Mouse (Mus musculus): ENCODE results near the gene Fam229b. TPM values are rescaled to one million over a fixed set of nuclear protein-coding genes. Genes with fewer than 3 reads are reported as not detected.

Gene Fam229b
- polyA plus RNA-seq, 1 experiment from 2014 or later: 9.9 TPM

- no peak for ATAC-seq (ENCODE audit: insufficient number of reproducible peaks, low FRiP score, low TSS enrichment, low read depth)
- Histone ChIP-seq H3K27ac (no peak within 1 kb of the TSS), H3K4me2 (peak within 1 kb of the TSS; percentile 27; the same call in 1 of the 2 replicates), H3K27me3 (no peaks in the 10 kb centered on the region), H3K4me1 (peaks cover 19% of the 10 kb centered on the region), H3K9me3 (no peaks in the 10 kb centered on the region), H3K4me3 (peak within 1 kb of the TSS; percentile 10; the same call in 1 of the 2 replicates), H3K9ac (no peak within 1 kb of the TSS), H3K36me3 (no peaks in the 10 kb centered on the region)
- WGBS: 80% methylated on average over 10 of the region's 10 CpGs
Measured at GRCm38 (mm10) chr10:39163694-39164093, 30.0 kb upstream of the Fam229b start, which contains the start of gene Ccn6. Ccn6 (minus strand) TSS chr10:39163794.

- no peak overlapping the region for H3K9ac ChIP-seq
- no peak overlapping the region for H3K27ac ChIP-seq
- peaks cover 19% of the 10 kb centered on the region for H3K4me1 ChIP-seq
- no peaks in the 10 kb centered on the region for H3K36me3 ChIP-seq
- ATAC-seq (ENCODE audit: insufficient number of reproducible peaks, low FRiP score, low TSS enrichment, low read depth): no peak
- 16% methylated on average over 18 of the region's 18 CpGs for WGBS
- no peaks in the 10 kb centered on the region for H3K9me3 ChIP-seq
- peak overlapping the region; percentile 27; the same call in 1 of the 2 replicates for H3K4me2 ChIP-seq
- peak overlapping the region; percentile 10; the same call in 1 of the 2 replicates for H3K4me3 ChIP-seq
- no peaks in the 10 kb centered on the region for H3K27me3 ChIP-seq
Measured at GRCm38 (mm10) chr10:39162666-39163484, 29.2 kb upstream of the Fam229b start.

GRCm38 (mm10) chr10:39161406-39161805 lies 27.7 kb upstream of the Fam229b start:
- no peak for ATAC-seq (ENCODE audit: insufficient number of reproducible peaks, low FRiP score, low TSS enrichment, low read depth)
- Histone ChIP-seq H3K9ac (no peak overlapping the region), H3K27ac (no peak overlapping the region), H3K9me3 (no peaks in the 10 kb centered on the region), H3K4me1 (peaks cover 19% of the 10 kb centered on the region), H3K4me2 (no peak overlapping the region), H3K36me3 (no peaks in the 10 kb centered on the region), H3K4me3 (no peak overlapping the region), H3K27me3 (no peaks in the 10 kb centered on the region)
- WGBS: 89% methylated on average over 1 of the region's 1 CpGs

- H3K36me3 ChIP-seq: no peaks in the 10 kb centered on the region
- WGBS: 61% methylated on average over 12 of the region's 12 CpGs
- H3K27me3 ChIP-seq: no peaks in the 10 kb centered on the region
- ATAC-seq (ENCODE audit: insufficient number of reproducible peaks, low FRiP score, low TSS enrichment, low read depth): no peak
- no peak overlapping the region for H3K9ac ChIP-seq
- peaks cover 4% of the 10 kb centered on the region for H3K4me1 ChIP-seq
- H3K27ac ChIP-seq: no peak overlapping the region
- no peak overlapping the region for H3K4me3 ChIP-seq
- no peaks in the 10 kb centered on the region for H3K9me3 ChIP-seq
- no peak overlapping the region for H3K4me2 ChIP-seq
Measured at GRCm38 (mm10) chr10:39158306-39158705, 24.6 kb upstream of the Fam229b start.

- Histone ChIP-seq H3K27me3 (no peaks in the 10 kb centered on the region), H3K4me1 (no peaks in the 10 kb centered on the region), H3K4me2 (no peak overlapping the region), H3K36me3 (no peaks in the 10 kb centered on the region), H3K9me3 (no peaks in the 10 kb centered on the region), H3K4me3 (no peak overlapping the region), H3K9ac (no peak overlapping the region), H3K27ac (no peak overlapping the region)
- no peak for ATAC-seq (ENCODE audit: insufficient number of reproducible peaks, low FRiP score, low TSS enrichment, low read depth)
- 87% methylated on average over 1 of the region's 1 CpGs for WGBS
Measured at GRCm38 (mm10) chr10:39157321-39157720, 23.6 kb upstream of the Fam229b start.

- Histone ChIP-seq H3K27me3 (no peaks in the 10 kb centered on the region), H3K4me3 (no peak overlapping the region), H3K27ac (no peak overlapping the region), H3K4me2 (no peak overlapping the region), H3K9me3 (no peaks in the 10 kb centered on the region), H3K9ac (no peak overlapping the region), H3K36me3 (no peaks in the 10 kb centered on the region), H3K4me1 (no peaks in the 10 kb centered on the region)
- ATAC-seq (ENCODE audit: insufficient number of reproducible peaks, low FRiP score, low TSS enrichment, low read depth): no peak
- WGBS: 80% methylated on average over 5 of the region's 5 CpGs
Measured at GRCm38 (mm10) chr10:39156719-39157118, 23.0 kb upstream of the Fam229b start.

GRCm38 (mm10) chr10:39142216-39142615 lies 8.5 kb upstream of the Fam229b start:
- Histone ChIP-seq H3K4me2 (no peak overlapping the region), H3K9ac (no peak overlapping the region), H3K9me3 (no peaks in the 10 kb centered on the region), H3K27me3 (no peaks in the 10 kb centered on the region), H3K27ac (no peak overlapping the region), H3K4me1 (no peaks in the 10 kb centered on the region), H3K4me3 (no peak overlapping the region), H3K36me3 (peaks cover 61% of the 10 kb centered on the region)
- ATAC-seq (ENCODE audit: insufficient number of reproducible peaks, low FRiP score, low TSS enrichment, low read depth): no peak
- 91% methylated on average over 12 of the region's 12 CpGs for WGBS

- Histone ChIP-seq H3K9me3 (no peaks in the 10 kb centered on the region), H3K4me3 (no peak overlapping the region), H3K36me3 (peaks cover 62% of the 10 kb centered on the region), H3K27ac (no peak overlapping the region), H3K9ac (no peak overlapping the region), H3K27me3 (no peaks in the 10 kb centered on the region), H3K4me1 (no peaks in the 10 kb centered on the region), H3K4me2 (no peak overlapping the region)
- over 99% methylated on average over 2 of the region's 2 CpGs for WGBS
- ATAC-seq (ENCODE audit: insufficient number of reproducible peaks, low FRiP score, low TSS enrichment, low read depth): no peak
Measured at GRCm38 (mm10) chr10:39141401-39141800, 7.7 kb upstream of the Fam229b start.

GRCm38 (mm10) chr10:39140843-39141242 lies 7.1 kb upstream of the Fam229b start:
- 81% methylated on average over 14 of the region's 14 CpGs for WGBS
- H3K36me3 ChIP-seq: peaks cover 56% of the 10 kb centered on the region

GRCm38 (mm10) chr10:39138761-39139160 lies 5.0 kb upstream of the Fam229b start:
- no peaks in the 10 kb centered on the region for H3K9me3 ChIP-seq
- peaks cover 44% of the 10 kb centered on the region for H3K36me3 ChIP-seq
- H3K4me2 ChIP-seq: no peak overlapping the region
- no peak overlapping the region for H3K9ac ChIP-seq
- WGBS: 85% methylated on average over 6 of the region's 6 CpGs
- peaks cover 6% of the 10 kb centered on the region; the same call in 1 of the 2 replicates for H3K4me1 ChIP-seq
- ATAC-seq (ENCODE audit: insufficient number of reproducible peaks, low FRiP score, low TSS enrichment, low read depth): no peak
- no peak overlapping the region for H3K4me3 ChIP-seq
- no peak overlapping the region for H3K27ac ChIP-seq
- no peaks in the 10 kb centered on the region for H3K27me3 ChIP-seq

More at GRCm38 (mm10) chr10:39140843-39141242, 7.1 kb upstream of the Fam229b start:
- Histone ChIP-seq H3K4me1 (no peaks in the 10 kb centered on the region), H3K27me3 (no peaks in the 10 kb centered on the region), H3K4me2 (no peak overlapping the region), H3K9ac (no peak overlapping the region), H3K4me3 (no peak overlapping the region), H3K9me3 (no peaks in the 10 kb centered on the region), H3K27ac (no peak overlapping the region)
- ATAC-seq (ENCODE audit: insufficient number of reproducible peaks, low FRiP score, low TSS enrichment, low read depth): no peak

- H3K9ac ChIP-seq: no peak overlapping the region
- 91% methylated on average over 3 of the region's 3 CpGs for WGBS
- peaks cover 39% of the 10 kb centered on the region for H3K36me3 ChIP-seq
- H3K27me3 ChIP-seq: no peaks in the 10 kb centered on the region
- H3K4me3 ChIP-seq: no peak overlapping the region
- no peak for ATAC-seq (ENCODE audit: insufficient number of reproducible peaks, low FRiP score, low TSS enrichment, low read depth)
- peaks cover 6% of the 10 kb centered on the region; the same call in 1 of the 2 replicates for H3K4me1 ChIP-seq
- H3K4me2 ChIP-seq: no peak overlapping the region
- no peaks in the 10 kb centered on the region for H3K9me3 ChIP-seq
- H3K27ac ChIP-seq: no peak overlapping the region
Measured at GRCm38 (mm10) chr10:39137766-39138165, 4.1 kb upstream of the Fam229b start.

GRCm38 (mm10) chr10:39121412-39121811 lies 12.3 kb downstream of the Fam229b start:
- Histone ChIP-seq H3K36me3 (no peaks in the 10 kb centered on the region), H3K4me1 (no peaks in the 10 kb centered on the region), H3K27ac (no peak overlapping the region), H3K4me3 (no peak overlapping the region), H3K27me3 (no peaks in the 10 kb centered on the region), H3K9me3 (no peaks in the 10 kb centered on the region), H3K4me2 (no peak overlapping the region), H3K9ac (no peak overlapping the region)
- no peak for ATAC-seq (ENCODE audit: insufficient number of reproducible peaks, low FRiP score, low TSS enrichment, low read depth)
- WGBS: 36% methylated on average over 4 of the region's 4 CpGs
